Mouse (Mus musculus) brain, embryonic 14.5 days (tissue): ENCODE results near the gene Shroom3.

ENCODE experiments used
- CTCF ChIP-seq: fragments of 200-500 bp; IDR thresholded peaks from 2 replicates; pipeline ENCODE4 v1.5.1; 2012; ENCODE audit warnings: inconsistent platforms, mild to moderate bottlenecking, moderate library complexity, borderline replicate concordance; ENCODE audit not compliant: insufficient read depth, insufficient read length; ENCODE audit errors: extremely low read depth
- POLR2A ChIP-seq: fragments of 200-500 bp; IDR thresholded peaks from 2 replicates; pipeline ENCODE4 v1.6.1; 2012; ENCODE audit warnings: mild to moderate bottlenecking, inconsistent platforms, borderline replicate concordance; ENCODE audit not compliant: poor library complexity, insufficient read depth, insufficient read length, severe bottlenecking; ENCODE audit errors: extremely low read depth

DNA sequence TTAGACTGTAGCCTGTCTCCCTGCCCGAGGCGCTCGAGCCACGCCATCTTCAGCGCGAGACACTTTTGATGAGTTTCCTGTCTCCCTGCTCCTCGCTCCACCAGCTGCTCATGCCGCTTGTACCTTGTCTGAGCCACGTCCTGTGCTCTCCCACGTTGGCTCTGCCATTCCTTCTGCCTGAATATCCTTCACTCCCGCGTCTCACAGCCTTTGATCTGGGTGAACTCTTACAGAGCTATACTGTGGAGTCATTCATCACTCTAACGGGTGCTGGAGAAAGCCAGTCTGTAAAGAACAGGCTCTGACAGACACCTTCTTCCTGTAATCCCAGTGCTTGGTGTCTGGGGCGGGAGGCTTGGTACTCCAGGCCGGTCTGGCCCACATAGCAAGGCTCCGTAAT, 248.1 kb downstream of the Shroom3 start:
- TF ChIP-seq CTCF (no peak), POLR2A (no peak)
